Mouse (Mus musculus) c-Kit-negative CD71-positive TER-119-positive erythroid progenitor cells, embryonic 14.5 days (primary cell): ENCODE data around the gene Bcl11b.

Source experiments
- DNase-seq: peaks from one replicate; pipeline ENCODE4 v3.0.0-alpha.2; 2013; ENCODE audit warnings: low read depth, low spot score

Gene Bcl11b

GRCm38 (mm10) chr12:107971081-107971780, 32.2 kb downstream of the Bcl11b start:
- no peak for DNase-seq

DNA sequence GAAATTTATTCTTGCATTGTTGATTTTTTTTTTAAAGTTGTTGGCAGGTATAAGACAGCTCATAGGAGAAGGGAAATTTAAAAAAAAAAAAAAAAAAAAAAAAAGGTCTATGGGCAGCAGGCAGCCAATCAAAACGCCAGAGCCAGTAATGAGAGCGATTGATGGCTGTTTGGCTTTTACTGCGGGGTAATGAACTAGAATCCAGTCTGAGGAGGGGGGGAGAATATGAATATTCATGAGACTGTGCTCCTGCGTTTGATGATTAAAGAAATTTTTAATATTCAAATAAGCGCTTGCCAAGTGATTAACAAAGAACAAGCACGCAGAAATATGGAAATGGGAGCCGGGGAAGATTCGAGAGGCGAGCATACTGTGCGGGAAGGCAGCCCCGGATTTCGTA, 32.8 kb downstream of the Bcl11b start:
- DNase-seq, result no peak

GRCm38 (mm10) chr12:107969841-107970371, 33.5 kb downstream of the Bcl11b start:
- DNase-seq, result no peak

DNA sequence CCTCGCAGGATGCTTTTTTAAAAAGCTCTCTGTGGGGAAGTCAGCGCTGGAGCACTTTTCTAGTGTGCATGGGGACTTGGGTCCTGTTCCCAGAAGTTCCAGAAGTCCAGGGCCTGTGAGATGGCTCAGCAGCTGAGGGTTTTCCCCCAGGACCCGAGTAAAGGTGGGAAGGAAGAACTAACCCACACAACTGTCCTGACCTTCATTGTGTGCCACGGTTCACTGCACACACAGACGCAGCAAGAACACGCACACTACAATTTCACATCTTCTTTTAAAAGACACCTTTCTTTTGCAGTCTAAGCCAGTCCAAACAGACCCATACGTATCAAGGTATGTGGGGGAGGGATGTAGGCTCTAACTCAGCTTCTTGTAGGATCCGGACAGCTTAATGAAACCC, 34.3 kb downstream of the Bcl11b start:
- DNase-seq, result no peak

DNA sequence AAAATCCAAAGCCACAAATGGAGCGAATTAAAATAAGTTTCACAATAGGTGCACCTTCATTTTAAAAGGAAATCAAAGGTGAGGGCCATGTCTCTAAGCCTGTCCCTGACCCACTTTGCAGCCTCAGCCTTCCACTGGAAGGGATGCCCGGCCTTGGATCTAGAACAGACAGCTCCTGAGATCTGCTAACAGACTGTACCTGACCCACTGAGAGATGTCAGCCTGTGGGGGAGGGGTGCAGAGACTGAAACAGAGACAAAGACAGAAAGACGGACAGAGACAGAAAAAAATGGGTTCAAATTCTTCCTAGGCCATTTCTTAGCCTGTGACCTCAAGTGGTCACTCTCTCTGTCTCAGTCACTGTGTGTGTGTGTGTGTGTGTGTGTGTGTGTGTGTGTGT, 35.1 kb downstream of the Bcl11b start:
- no peak for DNase-seq

DNA sequence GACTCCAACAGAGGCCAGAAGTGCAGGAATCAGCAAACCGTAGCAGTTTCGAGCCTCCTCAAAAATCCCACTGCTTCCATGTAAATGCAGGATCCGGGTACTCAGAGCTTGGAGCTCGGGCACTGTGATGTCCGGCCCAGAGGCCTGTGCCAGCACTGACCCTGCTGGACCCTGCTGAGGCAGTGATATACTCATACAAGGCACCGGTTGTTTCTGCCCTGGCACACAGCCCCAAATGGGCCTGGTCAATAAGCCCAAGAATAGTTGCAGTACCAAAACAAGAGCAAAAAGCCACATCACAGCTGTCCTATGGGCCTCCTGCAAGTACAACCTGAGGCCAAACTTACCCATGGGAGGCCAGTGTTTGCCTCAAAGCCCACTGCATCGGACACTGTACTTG, 36.4 kb downstream of the Bcl11b start:
- DNase-seq, result no peak

DNA sequence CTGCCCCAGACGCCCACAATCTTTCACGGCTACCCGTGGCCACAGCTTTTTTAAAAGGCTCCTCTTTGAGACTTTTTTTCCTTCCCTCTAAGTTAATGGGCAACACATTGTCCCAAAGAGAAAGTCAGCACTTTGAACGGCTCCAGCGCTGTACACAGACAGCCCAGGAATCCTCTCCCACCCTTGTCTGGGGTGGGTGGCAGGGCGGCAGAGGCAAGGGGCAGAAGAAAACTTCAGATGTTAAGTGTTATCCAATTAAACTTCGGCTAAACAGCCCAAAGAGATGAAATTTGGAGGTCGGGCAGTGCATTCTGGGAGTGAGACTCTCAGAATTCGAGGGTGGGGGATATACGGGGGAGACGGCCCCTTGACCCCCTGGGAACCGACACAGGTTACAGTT, 38.3 kb downstream of the Bcl11b start:
- no peak for DNase-seq

- DNase-seq, result no peak
Measured at GRCm38 (mm10) chr12:107964396-107965085, 38.9 kb downstream of the Bcl11b start.

GRCm38 (mm10) chr12:107962852-107963251, 40.5 kb downstream of the Bcl11b start:
- DNase-seq, result no peak

GRCm38 (mm10) chr12:107961843-107962242, 41.6 kb downstream of the Bcl11b start:
- DNase-seq, result no peak

DNA sequence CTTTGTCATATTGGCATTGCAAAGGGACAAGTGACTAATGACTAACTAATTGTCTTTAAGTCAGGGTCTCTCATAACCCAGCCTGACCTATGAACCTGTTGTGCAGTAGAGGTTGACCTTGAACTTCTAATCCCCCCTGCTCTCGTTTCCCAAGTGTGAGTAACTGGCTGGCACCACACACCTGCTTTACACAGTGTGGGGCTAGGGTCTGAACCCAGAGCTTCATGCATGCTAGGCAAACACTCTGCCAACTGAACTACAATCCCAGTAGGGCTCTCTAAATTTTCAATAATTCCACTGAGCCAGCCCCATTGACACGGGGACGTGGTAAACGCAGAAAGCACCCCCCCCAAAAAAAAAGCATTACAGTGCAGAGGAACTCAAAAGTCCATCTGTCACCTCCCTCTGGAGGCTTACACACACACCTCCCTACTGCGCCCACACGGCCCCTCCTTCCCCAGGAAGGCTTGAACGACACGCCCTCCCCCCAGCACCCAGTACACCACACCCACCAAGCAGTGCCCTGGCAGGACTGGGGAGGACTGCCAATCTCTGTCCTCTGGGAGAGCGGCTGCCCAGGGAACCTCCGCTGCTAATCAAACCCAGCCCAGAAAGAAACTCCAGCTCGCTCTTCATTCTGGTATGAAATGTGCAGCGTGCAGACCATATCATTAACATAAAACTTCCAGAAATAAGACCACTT, 42.5 kb downstream of the Bcl11b start:
- DNase-seq, result no peak

DNA sequence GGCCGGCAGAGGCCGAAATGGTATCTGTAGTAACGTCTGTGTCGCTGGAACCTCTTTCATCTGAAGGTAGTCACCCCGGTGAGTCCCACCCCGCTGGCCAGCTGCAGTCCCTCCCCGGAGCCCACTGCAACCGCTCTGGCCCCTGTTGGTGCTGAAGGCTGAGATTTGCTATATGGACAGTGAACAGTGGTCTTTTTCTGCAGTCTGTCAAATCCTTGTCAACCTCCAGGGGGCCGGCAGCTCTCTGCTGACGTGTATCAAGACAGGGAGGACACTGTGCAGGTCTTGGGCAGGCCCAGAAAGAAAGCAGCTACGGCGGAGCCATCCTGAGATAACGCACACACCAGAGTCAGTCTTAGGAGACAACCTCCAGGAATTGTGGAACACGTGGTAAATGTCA, 43.0 kb downstream of the Bcl11b start:
- DNase-seq, result no peak

DNA sequence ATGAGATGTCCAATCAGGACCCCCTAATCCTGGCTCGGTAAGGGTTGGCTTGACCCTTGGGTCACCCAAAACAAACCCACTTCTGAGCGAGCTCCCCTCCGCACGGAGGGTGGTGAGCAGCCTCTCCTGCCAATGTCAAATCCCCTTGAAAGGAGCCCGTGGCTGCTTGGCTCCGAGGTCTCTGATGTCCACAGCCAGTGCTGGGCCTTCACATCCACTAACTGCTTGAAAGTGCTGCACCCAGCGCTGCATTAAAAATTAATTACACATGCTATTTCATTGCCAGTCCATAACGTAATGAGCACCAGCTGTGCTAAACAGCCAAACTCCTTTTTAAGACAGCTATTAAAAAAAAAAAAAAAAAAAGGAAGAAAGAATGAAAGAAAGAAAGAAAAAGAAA, 43.5 kb downstream of the Bcl11b start:
- DNase-seq, result no peak

- no peak for DNase-seq
Measured at GRCm38 (mm10) chr12:107953044-107953684, 50.2 kb downstream of the Bcl11b start.

GRCm38 (mm10) chr12:107952318-107952724, 51.1 kb downstream of the Bcl11b start:
- DNase-seq, result no peak

DNA sequence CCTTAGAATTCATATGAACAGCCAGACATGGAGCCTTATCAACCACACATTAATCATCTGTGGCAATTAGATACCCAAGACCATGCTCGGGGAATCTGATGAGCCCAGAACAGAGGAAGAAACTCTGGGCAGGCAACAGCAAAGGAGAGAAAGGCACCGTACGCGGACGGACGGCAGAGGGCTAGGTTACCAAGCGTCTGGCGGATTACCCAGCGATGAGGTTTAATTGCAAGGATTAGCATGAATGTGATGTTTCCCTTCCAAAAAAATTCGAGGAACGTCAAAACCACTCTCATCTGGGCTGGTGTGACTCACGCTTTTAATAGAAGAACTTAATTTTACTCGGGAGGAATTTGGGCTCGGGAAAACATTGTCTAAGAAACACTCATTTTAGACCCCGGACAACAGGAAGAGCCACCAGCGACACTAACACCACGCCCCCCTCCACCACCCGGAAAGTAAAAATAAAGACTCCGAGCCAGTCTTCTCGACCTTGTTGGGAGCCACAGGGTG, 52.7 kb downstream of the Bcl11b start:
- DNase-seq, result no peak

DNA sequence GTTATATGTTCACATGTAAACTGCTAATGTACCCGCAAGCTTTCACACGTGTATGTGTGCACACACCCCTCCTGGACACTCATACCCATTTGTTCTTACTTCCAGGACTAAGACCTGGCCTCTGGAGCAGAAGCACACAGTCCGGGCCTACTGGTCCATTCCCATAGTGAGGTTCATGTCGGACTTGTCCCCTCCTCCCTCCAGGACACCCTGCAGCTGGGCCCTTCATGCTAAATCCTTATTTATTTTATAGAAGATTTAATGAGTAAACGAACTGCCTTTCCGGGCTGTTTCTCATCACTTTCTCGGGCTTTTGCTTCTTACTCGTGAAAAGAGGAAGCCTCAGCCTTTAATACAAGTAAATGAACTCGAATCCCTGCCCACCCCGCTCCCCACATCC, 54.0 kb downstream of the Bcl11b start:
- no peak for DNase-seq

GRCm38 (mm10) chr12:107942100-107942499, 61.3 kb downstream of the Bcl11b start:
- no peak for DNase-seq

- DNase-seq, result no peak
Measured at GRCm38 (mm10) chr12:107940774-107941173, 62.6 kb downstream of the Bcl11b start.

DNA sequence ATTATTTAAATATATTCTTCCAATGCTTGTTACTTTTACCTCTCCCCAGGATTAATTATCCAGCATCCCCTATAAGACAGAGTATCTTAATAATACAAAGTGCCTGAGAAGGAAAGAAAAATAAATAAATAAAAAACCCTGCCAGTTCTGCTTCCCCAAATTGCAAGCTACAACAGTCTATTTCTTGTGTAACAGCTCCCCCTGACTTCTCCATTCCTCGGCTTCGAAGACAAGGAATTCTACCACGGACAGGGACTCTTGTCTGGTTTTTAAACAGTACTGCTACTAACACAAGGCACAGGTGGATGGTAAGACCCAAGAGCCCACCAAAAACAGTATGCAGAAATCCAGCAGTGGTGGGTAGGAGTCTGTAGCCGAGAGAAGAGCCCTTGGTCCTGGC, 64.2 kb downstream of the Bcl11b start:
- DNase-seq, result no peak

GRCm38 (mm10) chr12:107936972-107937371, 66.4 kb downstream of the Bcl11b start:
- no peak for DNase-seq

GRCm38 (mm10) chr12:107936406-107936805, 67.0 kb downstream of the Bcl11b start:
- no peak for DNase-seq
